Mouse (Mus musculus) forebrain, embryonic 11.5 days (tissue): ENCODE measurements around the gene Mrpl58. TPM values are rescaled to one million over a fixed set of nuclear protein-coding genes. Genes with fewer than 3 reads are reported as not detected.
"Not testable (repeated sequence)": the region's sequence is repeated elsewhere in the genome, so short reads cannot be mapped to it uniquely, and the experiment has no call there.

ENCODE experiments used
- ATAC-seq: fragments of 200-750 bp; cut with Nextera tagmentation; replicated peaks from 2 replicates; pipeline ENCODE4 v1.8.0; 2017; ENCODE audit warnings: moderate TSS enrichment; ENCODE audit not compliant: low FRiP score
- DNase-seq: peaks from one replicate; pipeline ENCODE4 v3.0.0-alpha.2; 2017; ENCODE audit warnings: low spot score
- H3K27ac ChIP-seq: fragments of 300-500 bp; sonication (generic); 2 replicates; pipeline ENCODE4 v1.5.1; 2014; ENCODE audit warnings: low read depth, low read length
- H3K27me3 ChIP-seq: fragments of 300-500 bp; sonication (generic); 2 replicates; pipeline ENCODE4 v1.6.1; 2014; ENCODE audit warnings: mild to moderate bottlenecking, low read length, mixed read lengths; ENCODE audit not compliant: control insufficient read depth, insufficient read depth
- H3K36me3 ChIP-seq: fragments of 300-500 bp; sonication (generic); 2 replicates; pipeline ENCODE4 v1.6.1; 2014; ENCODE audit warnings: mild to moderate bottlenecking, low read length, moderate library complexity, mixed read lengths; ENCODE audit not compliant: control insufficient read depth, insufficient read depth
- H3K4me1 ChIP-seq: fragments of 300-500 bp; sonication (generic); replicated peaks from 2 replicates; pipeline ENCODE4 v1.6.1; 2014; ENCODE audit warnings: low read length, mixed read lengths; ENCODE audit not compliant: control insufficient read depth, insufficient read depth
- H3K4me2 ChIP-seq: fragments of 300-500 bp; sonication (generic); 2 replicates; pipeline ENCODE4 v1.6.1; 2014; ENCODE audit warnings: low read depth, mild to moderate bottlenecking, low read length, moderate library complexity, mixed read lengths; ENCODE audit not compliant: severe bottlenecking
- H3K4me3 ChIP-seq: fragments of 300-500 bp; sonication (generic); 2 replicates; pipeline ENCODE4 v1.5.1; 2014; ENCODE audit warnings: low read depth, low read length
- H3K9ac ChIP-seq: fragments of 300-500 bp; sonication (generic); 2 replicates; pipeline ENCODE4 v1.6.1; 2014; ENCODE audit warnings: low read length
- H3K9me3 ChIP-seq: fragments of 300-500 bp; sonication (generic); 2 replicates; pipeline ENCODE4 v1.6.1; 2016; ENCODE audit warnings: low read length, mixed read lengths; ENCODE audit not compliant: control insufficient read depth
- WGBS: fragments of 180-500 bp; shearing (Covaris S2); extraction: QIAGEN DNeasy Blood & Tissue Kit; methylation state at CpG from one replicate; pipeline ENCODE4 v1.1.7; 2014; 5-methylcytosine and 5-hydroxymethylcytosine counted together
- polyA plus RNA-seq: library from polyadenylated mRNA; unstranded; fragments of >200 nt; fragmentation: Nextera tagmentation; extraction: Ambion mirVana; gene quantifications from 2 replicates; pipeline ENCODE4 v1.2.1, GENCODE M21; 2014

Mrpl58 gene
- polyA plus RNA-seq, 1 experiment from 2014 or later = 253 TPM

DNA sequence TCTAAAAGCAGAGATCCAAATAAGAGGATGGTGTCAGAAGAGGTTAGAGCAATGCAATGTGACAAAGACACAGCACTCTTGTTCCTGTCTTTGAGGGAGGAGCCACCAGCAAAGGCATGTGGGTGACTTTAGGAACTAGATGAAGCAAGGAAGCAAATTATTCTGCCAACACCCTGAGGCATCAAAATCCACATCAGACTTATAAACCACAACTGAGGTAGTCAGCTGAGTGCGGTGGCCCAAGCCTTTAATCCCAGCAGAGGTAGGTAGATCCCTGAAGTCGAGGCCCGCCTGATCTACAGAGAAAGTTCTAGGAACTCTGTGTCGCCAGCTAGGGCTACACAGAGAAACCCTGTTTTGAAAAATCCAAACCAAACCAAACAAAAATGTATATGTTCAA lies 26.3 kb upstream of the Mrpl58 start:
- H3K9me3 ChIP-seq = no peaks in the 10 kb centered on the region
- H3K9ac ChIP-seq = no peak overlapping the region
- H3K27ac ChIP-seq = no peak overlapping the region
- 84% methylated on average over 4 of the region's 4 CpGs for WGBS
- DNase-seq (no peak), ATAC-seq (no peak)
- peaks cover 8% of the 10 kb centered on the region for H3K27me3 ChIP-seq
- no peak overlapping the region for H3K4me2 ChIP-seq
- no peak overlapping the region for H3K4me3 ChIP-seq
- H3K4me1 ChIP-seq = peaks cover 10% of the 10 kb centered on the region
- no peaks in the 10 kb centered on the region for H3K36me3 ChIP-seq

DNA sequence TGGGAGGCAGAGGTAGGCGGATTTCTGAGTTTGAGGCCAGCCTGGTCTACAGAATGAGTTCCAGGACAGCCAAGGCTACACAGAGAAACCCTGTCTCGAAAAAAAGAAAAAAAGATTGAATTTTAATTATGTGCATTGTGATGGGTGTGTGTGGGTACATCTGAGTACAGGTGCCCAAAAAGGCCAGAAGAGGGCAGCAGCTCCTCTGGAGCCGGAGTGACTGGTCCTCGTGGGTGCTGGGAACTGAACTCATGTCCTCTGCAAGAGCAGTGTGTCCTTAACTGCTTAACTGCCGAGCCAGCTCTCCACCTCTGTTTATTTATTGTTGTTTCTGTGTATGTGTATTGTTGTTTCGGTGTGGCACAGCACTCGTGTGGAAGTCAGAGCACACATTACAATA lies 25.7 kb upstream of the Mrpl58 start:
- H3K9ac ChIP-seq = no peak overlapping the region
- no peak for DNase-seq
- peaks cover 12% of the 10 kb centered on the region for H3K4me1 ChIP-seq
- no peak overlapping the region for H3K27ac ChIP-seq
- no peaks in the 10 kb centered on the region for H3K36me3 ChIP-seq
- 85% methylated on average over 7 of the region's 7 CpGs for WGBS
- peaks cover 8% of the 10 kb centered on the region for H3K27me3 ChIP-seq
- H3K9me3 ChIP-seq = no peaks in the 10 kb centered on the region
- no peak overlapping the region for H3K4me3 ChIP-seq
- H3K4me2 ChIP-seq = no peak overlapping the region
- ATAC-seq = no peak

DNA sequence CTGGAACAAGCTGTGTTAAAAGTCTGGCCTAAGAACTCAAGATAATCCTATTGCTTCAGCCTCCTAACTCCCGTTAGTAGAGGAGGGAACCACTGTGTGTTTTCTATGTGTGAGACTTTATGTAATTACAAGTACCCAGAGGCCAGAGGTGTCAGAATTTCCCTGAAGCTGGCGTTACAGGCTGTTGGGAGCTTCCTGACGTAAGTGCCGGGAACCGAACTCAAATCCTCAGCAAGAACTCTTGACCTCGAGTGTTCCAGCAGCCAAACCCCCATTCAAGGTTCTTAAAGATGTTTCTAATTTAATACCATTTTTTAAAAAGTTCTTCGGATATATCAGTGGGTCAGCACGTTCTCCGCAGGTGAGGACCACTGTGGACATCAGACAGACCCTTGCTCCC lies 22.3 kb upstream of the Mrpl58 start:
- WGBS = 11% methylated on average over 9 of the region's 9 CpGs
- no peak for ATAC-seq
- Histone ChIP-seq H3K27me3 (no peaks in the 10 kb centered on the region), H3K9ac (0 out of 2 replicates have a peak overlapping the region, but pooled peaks have one; percentile 3), H3K4me1 (peaks cover 21% of the 10 kb centered on the region), H3K27ac (no peak overlapping the region), H3K36me3 (no peaks in the 10 kb centered on the region; the same call in 1 of the 2 replicates), H3K4me2 (peak overlapping the region; percentile 88; the same call in 1 of the 2 replicates), H3K9me3 (no peaks in the 10 kb centered on the region), H3K4me3 (peak overlapping the region; percentile 86)
- no peak for DNase-seq

DNA sequence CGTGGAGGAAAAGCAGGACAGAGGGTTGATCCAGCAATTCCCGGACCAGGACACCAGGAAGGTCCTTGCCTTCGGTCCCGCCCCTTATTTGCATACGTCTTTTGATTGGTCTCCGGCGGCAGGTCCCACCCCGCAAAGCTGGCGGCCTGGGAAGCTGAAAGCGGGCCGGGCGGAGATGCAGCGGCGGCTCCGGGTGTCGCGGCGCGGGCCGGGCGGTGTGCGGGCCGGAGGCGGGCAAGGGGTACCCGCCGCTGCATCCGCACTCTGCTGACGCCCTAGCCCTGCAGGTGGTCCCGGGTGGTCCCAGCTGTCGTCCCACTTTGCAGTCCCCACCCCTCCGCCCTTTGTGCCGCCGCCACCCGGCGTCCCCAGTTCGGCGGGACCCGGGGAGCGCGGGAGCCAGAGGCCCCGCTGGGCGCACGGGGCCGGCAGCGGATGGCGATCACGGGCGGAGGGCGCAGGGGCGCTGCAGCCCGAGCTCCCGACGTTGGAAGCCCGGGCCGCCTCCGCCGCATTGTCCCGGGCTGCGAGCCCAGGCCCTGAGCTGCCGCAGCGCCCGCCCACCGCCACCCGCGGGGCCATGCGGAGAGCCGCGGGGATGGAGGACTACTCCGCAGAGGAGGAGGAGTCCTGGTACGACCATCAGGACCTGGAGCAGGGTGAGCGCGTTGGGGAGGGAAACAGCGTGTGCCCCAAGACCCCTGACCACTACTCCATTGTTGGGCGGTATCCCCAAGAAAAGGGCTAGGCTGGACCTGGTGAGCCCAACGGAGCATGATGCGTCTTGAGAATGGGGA lies 21.6 kb upstream of the Mrpl58 start, which contains the start of gene Cdr2l:
TSS of gene Cdr2l (plus strand) at position 174 of the 797 bp plus-strand sequence.
- peak within 1 kb of the TSS; percentile 88 for H3K4me2 ChIP-seq
- under 1% methylated on average over 75 of the region's 76 CpGs for WGBS
- H3K36me3 ChIP-seq = no peaks in the 10 kb centered on the region; the same call in 1 of the 2 replicates
- peaks cover 21% of the 10 kb centered on the region for H3K4me1 ChIP-seq
- no peaks in the 10 kb centered on the region for H3K27me3 ChIP-seq
- peak within 1 kb of the TSS; percentile 89 for H3K27ac ChIP-seq
- no peaks in the 10 kb centered on the region for H3K9me3 ChIP-seq
- DNase-seq = peak; percentile 94
- peak within 1 kb of the TSS; percentile 97 for H3K9ac ChIP-seq
- peak; percentile 89 for ATAC-seq
- H3K4me3 ChIP-seq = peak within 1 kb of the TSS; percentile 86

DNA sequence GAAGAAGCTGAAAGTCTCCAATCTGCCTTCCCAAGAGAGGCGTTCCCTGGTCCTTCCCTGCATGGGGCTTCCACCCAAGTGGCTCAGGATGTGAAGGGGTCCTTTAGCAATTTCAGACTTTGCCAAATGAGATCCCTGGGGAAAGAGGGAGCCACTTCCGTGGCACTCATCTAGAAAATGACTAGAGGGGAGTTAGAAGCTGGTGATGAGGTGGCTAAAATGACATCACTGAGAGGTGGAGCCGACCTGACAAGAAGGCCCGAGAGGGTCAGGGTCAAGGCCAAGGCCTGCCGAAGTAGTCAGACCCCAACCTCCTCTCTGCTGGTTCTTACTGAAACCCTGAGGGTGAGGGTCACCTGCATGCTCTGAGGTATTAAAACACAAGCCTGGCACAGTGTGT lies 20.7 kb upstream of the Mrpl58 start:
- ATAC-seq (no peak), DNase-seq (no peak)
- Histone ChIP-seq H3K9ac (peak overlapping the region; percentile 97), H3K9me3 (no peaks in the 10 kb centered on the region), H3K36me3 (no peaks in the 10 kb centered on the region; the same call in 1 of the 2 replicates), H3K4me1 (peaks cover 21% of the 10 kb centered on the region), H3K27me3 (no peaks in the 10 kb centered on the region), H3K27ac (no peak overlapping the region), H3K4me3 (peak overlapping the region; percentile 86), H3K4me2 (peak overlapping the region; percentile 88)
- 19% methylated on average over 5 of the region's 5 CpGs for WGBS

DNA sequence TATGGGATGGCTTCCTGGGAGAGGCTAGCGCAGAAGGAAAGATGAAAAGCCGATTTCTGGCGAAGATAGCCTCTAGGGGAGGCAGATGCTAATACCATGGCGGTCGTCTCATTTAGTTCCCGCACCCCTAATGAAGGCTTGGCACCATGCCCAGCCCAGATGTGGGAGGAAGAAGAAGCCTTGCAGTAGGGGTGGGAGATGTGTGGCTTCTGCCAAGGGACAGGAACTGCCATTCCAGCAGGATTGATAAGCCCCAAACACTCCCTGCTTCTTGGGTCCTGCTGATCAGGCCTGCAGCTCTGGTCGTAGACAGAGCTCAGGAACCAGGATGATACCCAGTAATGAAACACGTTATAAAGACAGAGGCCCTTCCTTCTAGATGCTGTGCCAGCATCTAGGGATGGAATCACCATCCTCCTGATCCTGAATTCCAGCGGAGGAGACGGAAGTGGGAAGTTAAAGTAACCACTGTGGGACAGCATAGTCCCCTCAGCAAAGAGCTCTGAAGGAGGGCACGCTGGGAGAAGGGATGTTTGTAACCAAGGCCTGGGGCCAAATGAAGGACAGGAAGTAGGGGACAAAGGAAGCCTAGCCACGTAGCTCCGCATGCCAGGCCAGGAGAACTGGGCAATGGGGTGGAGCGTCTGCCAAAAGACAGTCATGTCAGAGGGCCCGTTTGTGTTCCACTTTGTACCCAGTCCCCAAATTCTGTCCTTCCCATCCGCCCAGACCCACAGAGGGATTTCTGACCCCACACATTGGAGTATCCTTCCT lies 19.7 kb upstream of the Mrpl58 start:
- Histone ChIP-seq H3K4me1 (peaks cover 21% of the 10 kb centered on the region), H3K9me3 (no peaks in the 10 kb centered on the region), H3K27ac (peak overlapping the region; percentile 37; the same call in 1 of the 2 replicates), H3K27me3 (no peaks in the 10 kb centered on the region), H3K4me3 (peak overlapping the region; percentile 86; the same call in 1 of the 2 replicates), H3K4me2 (peak overlapping the region; percentile 88), H3K9ac (peak overlapping the region; percentile 97), H3K36me3 (no peaks in the 10 kb centered on the region; the same call in 1 of the 2 replicates)
- ATAC-seq = no peak
- DNase-seq = no peak
- WGBS = 55% methylated on average over 16 of the region's 16 CpGs

DNA sequence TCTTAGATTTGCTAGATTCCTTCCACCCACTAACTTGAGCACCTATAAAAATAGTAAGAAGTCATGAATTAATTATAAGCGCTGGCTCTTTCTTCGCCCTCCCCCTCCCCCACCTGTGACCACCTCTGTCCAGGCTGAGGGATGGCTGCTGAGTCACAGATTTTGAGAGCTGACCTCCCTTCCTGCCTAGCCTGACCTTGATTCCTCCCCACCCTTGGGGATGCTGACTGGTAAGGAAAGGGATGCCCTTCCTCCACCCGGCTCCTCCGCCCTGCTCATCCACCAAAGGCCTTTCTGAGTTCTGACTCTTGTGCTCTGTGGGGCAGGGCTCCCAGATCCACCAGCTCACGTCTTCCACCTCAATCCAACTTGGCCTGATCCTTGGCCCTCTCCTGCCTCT lies 19.0 kb upstream of the Mrpl58 start:
- Histone ChIP-seq H3K4me3 (no peak overlapping the region), H3K36me3 (no peaks in the 10 kb centered on the region; the same call in 1 of the 2 replicates), H3K4me2 (0 out of 2 replicates have a peak overlapping the region, but pooled peaks have one; percentile 11), H3K9ac (peak overlapping the region; percentile 23), H3K4me1 (peaks cover 21% of the 10 kb centered on the region), H3K27ac (no peak overlapping the region), H3K27me3 (no peaks in the 10 kb centered on the region), H3K9me3 (no peaks in the 10 kb centered on the region)
- DNase-seq = no peak
- no peak for ATAC-seq
- 76% methylated on average over 5 of the region's 5 CpGs for WGBS

DNA sequence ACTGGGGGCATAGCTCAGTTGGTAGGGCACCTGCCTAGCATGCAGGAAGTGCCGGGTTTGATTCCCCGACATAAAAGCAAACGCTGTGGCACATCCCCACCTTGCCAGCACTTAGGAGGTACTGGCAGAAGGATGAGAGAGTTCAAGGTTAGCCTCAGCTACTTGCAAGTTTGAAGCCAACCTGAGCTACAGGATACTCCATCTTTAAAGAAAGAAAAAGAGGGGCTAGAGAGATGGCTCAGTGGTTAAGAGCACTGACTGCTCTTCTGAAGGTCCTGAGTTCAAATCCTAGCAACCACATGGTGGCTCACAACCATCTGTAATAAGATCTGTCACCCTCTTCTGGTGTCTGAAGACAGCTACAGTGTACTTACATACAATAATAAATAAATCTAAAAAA lies 16.7 kb upstream of the Mrpl58 start:
- not testable (repeated sequence) for H3K36me3 ChIP-seq, H3K9ac ChIP-seq, ATAC-seq, H3K27me3 ChIP-seq, H3K9me3 ChIP-seq, H3K4me2 ChIP-seq, H3K27ac ChIP-seq, H3K4me3 ChIP-seq, DNase-seq
- H3K4me1 ChIP-seq = peaks cover 21% of the 10 kb centered on the region
- WGBS = 97% methylated on average over 3 of the region's 3 CpGs
